Mouse (Mus musculus): ENCODE measurements around the gene Odc1.

DNA sequence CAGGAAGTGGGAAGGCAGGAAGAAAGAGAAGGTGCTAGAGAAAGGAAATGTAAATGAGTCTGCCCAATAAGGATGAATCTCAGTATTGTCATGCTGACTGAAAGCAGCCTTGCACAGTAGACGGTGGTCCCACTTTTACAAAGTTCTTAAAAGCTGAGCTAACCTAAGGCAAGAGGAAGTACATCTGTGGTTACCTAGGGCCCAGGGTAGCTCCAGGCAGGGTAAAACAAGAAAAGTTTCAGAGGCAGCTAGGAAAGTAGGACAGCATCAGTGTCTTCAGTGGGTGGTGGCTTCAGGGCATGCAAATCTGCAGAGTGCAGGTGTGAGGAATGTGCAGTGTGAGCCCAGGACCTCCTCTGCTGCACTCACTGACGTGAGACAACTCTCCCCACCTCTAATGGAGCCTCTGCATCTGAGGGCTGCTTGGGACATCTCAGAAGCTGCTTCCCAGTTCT, 38.9 kb upstream of the Odc1 start:
- TF ChIP-seq CTCF (IDR thresholded peaks at IDR 0.05; ENCODE audit: low read depth) (no peak), EP300 (optimal IDR thresholded peaks at IDR 0.05) (no peak)
